Mouse (Mus musculus): ENCODE results near the gene Myh11.

Myh11 gene

GRCm38 (mm10) chr16:14291223-14291622 lies at the start of gene Myh11:
Gene Myh11 (minus strand): TSS chr16:14291372.
- peak; percentile 89 for DNase-seq

- DNase-seq: no peak
Measured at GRCm38 (mm10) chr16:14328156-14328555, 37.0 kb upstream of the Myh11 start.

GRCm38 (mm10) chr16:14320494-14320893 lies 29.3 kb upstream of the Myh11 start:
- DNase-seq: no peak

- no peak for DNase-seq
Measured at GRCm38 (mm10) chr16:14319681-14320080, 28.5 kb upstream of the Myh11 start.

GRCm38 (mm10) chr16:14316884-14317876 lies 26.0 kb upstream of the Myh11 start, which contains the start of gene Fopnl:
Gene Fopnl (minus strand): TSS chr16:14317405.
- DNase-seq: peak; percentile 98

GRCm38 (mm10) chr16:14312914-14313313 lies 21.7 kb upstream of the Myh11 start:
- no peak for DNase-seq

GRCm38 (mm10) chr16:14311371-14311770 lies 20.2 kb upstream of the Myh11 start:
- DNase-seq: peak; percentile 49

GRCm38 (mm10) chr16:14309833-14310232 lies 18.7 kb upstream of the Myh11 start:
- DNase-seq: no peak

GRCm38 (mm10) chr16:14308245-14309073 lies 17.3 kb upstream of the Myh11 start:
- DNase-seq: no peak

GRCm38 (mm10) chr16:14307373-14307772 lies 16.2 kb upstream of the Myh11 start:
- DNase-seq: no peak

GRCm38 (mm10) chr16:14306451-14306850 lies 15.3 kb upstream of the Myh11 start:
- no peak for DNase-seq

- no peak for DNase-seq
Measured at GRCm38 (mm10) chr16:14304791-14305190, 13.6 kb upstream of the Myh11 start.

- no peak for DNase-seq
Measured at GRCm38 (mm10) chr16:14303676-14304075, 12.5 kb upstream of the Myh11 start.

GRCm38 (mm10) chr16:14303148-14303547 lies 12.0 kb upstream of the Myh11 start:
- no peak for DNase-seq

- no peak for DNase-seq
Measured at GRCm38 (mm10) chr16:14298461-14298860, 7.3 kb upstream of the Myh11 start.

GRCm38 (mm10) chr16:14297746-14298145 lies 6.6 kb upstream of the Myh11 start:
- DNase-seq: no peak

- DNase-seq: no peak
Measured at GRCm38 (mm10) chr16:14297137-14297536, 6.0 kb upstream of the Myh11 start.

- no peak for DNase-seq
Measured at GRCm38 (mm10) chr16:14296544-14297124, 5.5 kb upstream of the Myh11 start.

- DNase-seq: no peak
Measured at GRCm38 (mm10) chr16:14295291-14295690, 4.1 kb upstream of the Myh11 start.

- DNase-seq: peak; percentile 23
Measured at GRCm38 (mm10) chr16:14292205-14293199, 1.3 kb upstream of the Myh11 start.

- DNase-seq: no peak
Measured at GRCm38 (mm10) chr16:14272374-14272965, 18.7 kb downstream of the Myh11 start.

Measured in lung, postnatal 14 days (tissue).